Mouse (Mus musculus): ENCODE measurements around the gene Zcchc18. TPM values are rescaled to one million over a fixed set of nuclear protein-coding genes. Genes with fewer than 3 reads are reported as not detected.

Gene Zcchc18
- polyA plus RNA-seq, 1 experiment from 2014 or later, result 21.5 TPM

- no peaks in the 10 kb centered on the region; the same call in 1 of the 2 replicates for H3K27me3 ChIP-seq (replicated peaks; ENCODE audit: control insufficient read depth, insufficient read depth, low read length)
- no peak overlapping the region for H3K27ac ChIP-seq (replicated peaks; ENCODE audit: low read depth, low read length)
- WGBS, result 87% methylated on average over 5 of the region's 5 CpGs
- DNase-seq (ENCODE audit: low spot score) (no peak), ATAC-seq (ENCODE audit: low read depth) (no peak)
- no peaks in the 10 kb centered on the region for H3K36me3 ChIP-seq (ENCODE audit: control insufficient read depth, insufficient read depth, low read length)
- H3K4me2 ChIP-seq (ENCODE audit: low read depth, low read length), result no peak overlapping the region
- no peaks in the 10 kb centered on the region for H3K9me3 ChIP-seq (ENCODE audit: control insufficient read depth, low read length)
- H3K4me1 ChIP-seq (ENCODE audit: control insufficient read depth, insufficient read depth, low read length), result no peaks in the 10 kb centered on the region
- H3K9ac ChIP-seq (ENCODE audit: low read depth, low read length), result no peak overlapping the region
- no peak overlapping the region for H3K4me3 ChIP-seq (ENCODE audit: low read depth, low read length)
Measured at GRCm38 (mm10) chrX:137031726-137032125, 38.8 kb downstream of the Zcchc18 start.

GRCm38 (mm10) chrX:137034322-137034721 lies 41.4 kb downstream of the Zcchc18 start:
- H3K27ac ChIP-seq (replicated peaks; ENCODE audit: low read depth, low read length), result no peak overlapping the region
- H3K9me3 ChIP-seq (ENCODE audit: control insufficient read depth, low read length), result no peaks in the 10 kb centered on the region
- H3K4me1 ChIP-seq (ENCODE audit: control insufficient read depth, insufficient read depth, low read length), result no peaks in the 10 kb centered on the region
- no peak for DNase-seq (ENCODE audit: low spot score)
- H3K4me2 ChIP-seq (ENCODE audit: low read depth, low read length), result no peak overlapping the region
- no peaks in the 10 kb centered on the region for H3K36me3 ChIP-seq (ENCODE audit: control insufficient read depth, insufficient read depth, low read length)
- ATAC-seq (ENCODE audit: low read depth), result no peak
- no peaks in the 10 kb centered on the region for H3K27me3 ChIP-seq (replicated peaks; ENCODE audit: control insufficient read depth, insufficient read depth, low read length)
- H3K4me3 ChIP-seq (ENCODE audit: low read depth, low read length), result no peak overlapping the region
- no peak overlapping the region for H3K9ac ChIP-seq (ENCODE audit: low read depth, low read length)
- 68% methylated on average over 4 of the region's 4 CpGs for WGBS

- H3K4me2 ChIP-seq (ENCODE audit: low read depth, low read length), result peak overlapping the region; percentile 59
- peak overlapping the region; percentile 77 for H3K9ac ChIP-seq (ENCODE audit: low read depth, low read length)
- no peaks in the 10 kb centered on the region for H3K36me3 ChIP-seq (ENCODE audit: control insufficient read depth, insufficient read depth, low read length)
- H3K9me3 ChIP-seq (ENCODE audit: control insufficient read depth, low read length), result no peaks in the 10 kb centered on the region
- peak overlapping the region; percentile 49 for H3K4me3 ChIP-seq (ENCODE audit: low read depth, low read length)
- no peaks in the 10 kb centered on the region for H3K27me3 ChIP-seq (replicated peaks; ENCODE audit: control insufficient read depth, insufficient read depth, low read length)
- no peak for ATAC-seq (ENCODE audit: low read depth)
- no peak overlapping the region for H3K27ac ChIP-seq (replicated peaks; ENCODE audit: low read depth, low read length)
- no peaks in the 10 kb centered on the region for H3K4me1 ChIP-seq (ENCODE audit: control insufficient read depth, insufficient read depth, low read length)
- 16% methylated on average over 12 of the region's 12 CpGs for WGBS
- DNase-seq (ENCODE audit: low spot score), result no peak
Measured at GRCm38 (mm10) chrX:137037470-137037999, 44.6 kb downstream of the Zcchc18 start.

- H3K36me3 ChIP-seq (ENCODE audit: control insufficient read depth, insufficient read depth, low read length), result no peaks in the 10 kb centered on the region
- peak within 1 kb of the TSS; percentile 59 for H3K4me2 ChIP-seq (ENCODE audit: low read depth, low read length)
- WGBS, result 22% methylated on average over 27 of the region's 31 CpGs
- H3K9me3 ChIP-seq (ENCODE audit: control insufficient read depth, low read length), result no peaks in the 10 kb centered on the region
- H3K27ac ChIP-seq (replicated peaks; ENCODE audit: low read depth, low read length), result peak within 1 kb of the TSS; percentile 89
- DNase-seq (ENCODE audit: low spot score) (peak; percentile 91), ATAC-seq (ENCODE audit: low read depth) (peak; percentile 94)
- no peaks in the 10 kb centered on the region for H3K27me3 ChIP-seq (replicated peaks; ENCODE audit: control insufficient read depth, insufficient read depth, low read length)
- no peaks in the 10 kb centered on the region for H3K4me1 ChIP-seq (ENCODE audit: control insufficient read depth, insufficient read depth, low read length)
- H3K9ac ChIP-seq (ENCODE audit: low read depth, low read length), result peak within 1 kb of the TSS; percentile 77
- H3K4me3 ChIP-seq (ENCODE audit: low read depth, low read length), result peak within 1 kb of the TSS; percentile 49
Measured at GRCm38 (mm10) chrX:137038000-137038483, 45.1 kb downstream of the Zcchc18 start, which contains the start of gene Slc25a53. TSS of gene Slc25a53 (minus strand) at chrX:137038302.

GRCm38 (mm10) chrX:137038502-137038901 lies 45.5 kb downstream of the Zcchc18 start:
- no peaks in the 10 kb centered on the region for H3K27me3 ChIP-seq (replicated peaks; ENCODE audit: control insufficient read depth, insufficient read depth, low read length)
- H3K27ac ChIP-seq (replicated peaks; ENCODE audit: low read depth, low read length), result peak overlapping the region; percentile 89; the same call in 1 of the 2 replicates
- H3K4me2 ChIP-seq (ENCODE audit: low read depth, low read length), result peak overlapping the region; percentile 52
- H3K4me3 ChIP-seq (ENCODE audit: low read depth, low read length), result peak overlapping the region; percentile 49
- no peak for ATAC-seq (ENCODE audit: low read depth)
- no peaks in the 10 kb centered on the region for H3K36me3 ChIP-seq (ENCODE audit: control insufficient read depth, insufficient read depth, low read length)
- H3K9ac ChIP-seq (ENCODE audit: low read depth, low read length), result peak overlapping the region; percentile 77
- DNase-seq (ENCODE audit: low spot score), result no peak
- H3K9me3 ChIP-seq (ENCODE audit: control insufficient read depth, low read length), result no peaks in the 10 kb centered on the region
- no peaks in the 10 kb centered on the region for H3K4me1 ChIP-seq (ENCODE audit: control insufficient read depth, insufficient read depth, low read length)
- WGBS, result 52% methylated on average over 7 of the region's 7 CpGs

Other genes with a start within 250 kb of the Zcchc18 start
- gene Morf4l2, start 249.5 kb upstream of the Zcchc18 start, polyA plus RNA-seq (2014; fragmentation: Nextera tagmentation; extraction: Ambion mirVana), result 655 and 681 TPM in 2 replicates
- gene Glra4, start 213.0 kb upstream of the Zcchc18 start, polyA plus RNA-seq (2014; fragmentation: Nextera tagmentation; extraction: Ambion mirVana), result 0.17 and 0.18 TPM in 2 replicates
- gene Plp1, start 170.5 kb upstream of the Zcchc18 start, polyA plus RNA-seq (2014; fragmentation: Nextera tagmentation; extraction: Ambion mirVana), result 12.8 and 13.5 TPM in 2 replicates
- gene Rab9b, start 124.4 kb upstream of the Zcchc18 start, polyA plus RNA-seq (2014; fragmentation: Nextera tagmentation; extraction: Ambion mirVana), result 0.89 and 1.2 TPM in 2 replicates
- gene H2bfm, start 65.8 kb upstream of the Zcchc18 start, polyA plus RNA-seq (2014; fragmentation: Nextera tagmentation; extraction: Ambion mirVana), result not detected in 2 replicates
- gene Tmsb15b2, start 17.7 kb upstream of the Zcchc18 start, polyA plus RNA-seq (2014; fragmentation: Nextera tagmentation; extraction: Ambion mirVana), result 52.9 and 64.3 TPM in 2 replicates
- 1.8 and 6.2 TPM in 2 replicates for gene Tmsb15l, start 16.3 kb upstream of the Zcchc18 start, polyA plus RNA-seq (2014; fragmentation: Nextera tagmentation; extraction: Ambion mirVana)
- gene Tmsb15b1, start 16.3 kb upstream of the Zcchc18 start, polyA plus RNA-seq (2014; fragmentation: Nextera tagmentation; extraction: Ambion mirVana), result 26.8 and 30.7 TPM in 2 replicates
- 9.8 and 13.6 TPM in 2 replicates for gene Slc25a53, start 45.1 kb downstream of the Zcchc18 start, polyA plus RNA-seq (2014; fragmentation: Nextera tagmentation; extraction: Ambion mirVana)
- gene Fam199x, start 56.4 kb downstream of the Zcchc18 start, polyA plus RNA-seq (2014; fragmentation: Nextera tagmentation; extraction: Ambion mirVana), result 7.5 TPM in 2 replicates
- not detected in 2 replicates for gene Esx1, start 128.9 kb downstream of the Zcchc18 start, polyA plus RNA-seq (2014; fragmentation: Nextera tagmentation; extraction: Ambion mirVana)